Mouse (Mus musculus): ENCODE measurements around the gene Prss35.

GRCm38 (mm10) chr9:86800600-86801163 lies 57.2 kb downstream of the Prss35 start:
- TF ChIP-seq CTCF (IDR thresholded peaks at IDR 0.05; ENCODE audit: extremely low read depth, insufficient read length, insufficient replicate concordance, low read depth, low read length) (peak; percentile 33; the same call in 1 of the 2 replicates), POLR2A (IDR thresholded peaks at IDR 0.05; ENCODE audit: low read depth, low read length) (no peak)
